Mouse (Mus musculus) midbrain, embryonic 13.5 days (tissue): ENCODE results near the gene Creb3l1. TPM values are rescaled to one million over a fixed set of nuclear protein-coding genes. Genes with fewer than 3 reads are reported as not detected.

Experiments
- ATAC-seq: fragments of 200-750 bp; cut with Nextera tagmentation; 2 replicates; pipeline ENCODE4 v1.8.0; 2017; ENCODE audit warnings: mild to moderate bottlenecking, moderate TSS enrichment, moderate library complexity
- H3K27ac ChIP-seq: fragments of 300-500 bp; sonication (generic); 2 replicates; pipeline ENCODE4 v1.5.1; 2015; ENCODE audit warnings: inconsistent platforms, mild to moderate bottlenecking, moderate library complexity
- H3K27me3 ChIP-seq: fragments of 300-500 bp; sonication (generic); 2 replicates; pipeline ENCODE4 v1.6.1; 2015; ENCODE audit warnings: mild to moderate bottlenecking, inconsistent platforms
- H3K36me3 ChIP-seq: fragments of 300-500 bp; sonication (generic); 2 replicates; pipeline ENCODE4 v1.6.1; 2015; ENCODE audit warnings: mild to moderate bottlenecking, inconsistent platforms
- H3K4me1 ChIP-seq: fragments of 300-500 bp; sonication (generic); replicated peaks from 2 replicates; pipeline ENCODE4 v1.6.1; 2015; ENCODE audit warnings: inconsistent platforms
- H3K4me2 ChIP-seq: fragments of 300-500 bp; sonication (generic); replicated peaks from 2 replicates; pipeline ENCODE4 v1.6.1; 2015; ENCODE audit warnings: moderate library complexity, mild to moderate bottlenecking, inconsistent platforms
- H3K4me3 ChIP-seq: fragments of 300-500 bp; sonication (generic); replicated peaks from 2 replicates; pipeline ENCODE4 v1.5.1; 2015; ENCODE audit warnings: mild to moderate bottlenecking, inconsistent platforms
- H3K9ac ChIP-seq: fragments of 300-500 bp; sonication (generic); replicated peaks from 2 replicates; pipeline ENCODE4 v1.6.1; 2015; ENCODE audit warnings: mild to moderate bottlenecking, inconsistent platforms
- H3K9me3 ChIP-seq: fragments of 300-500 bp; sonication (generic); 2 replicates; pipeline ENCODE4 v1.6.1; 2016; ENCODE audit warnings: mild to moderate bottlenecking, inconsistent platforms
- WGBS: fragments of 180-500 bp; shearing (Covaris S2); methylation state at CpG from one replicate; pipeline ENCODE4 v1.1.7; 2015; 5-methylcytosine and 5-hydroxymethylcytosine counted together
- polyA plus RNA-seq: library from polyadenylated mRNA; unstranded; fragments of >200 nt; fragmentation: Nextera tagmentation; extraction: Ambion mirVana; gene quantifications from 2 replicates; pipeline ENCODE4 v1.2.1, GENCODE M21; 2015

Gene Creb3l1
- polyA plus RNA-seq, 1 experiment from 2014 or later: 1.2 TPM

DNA sequence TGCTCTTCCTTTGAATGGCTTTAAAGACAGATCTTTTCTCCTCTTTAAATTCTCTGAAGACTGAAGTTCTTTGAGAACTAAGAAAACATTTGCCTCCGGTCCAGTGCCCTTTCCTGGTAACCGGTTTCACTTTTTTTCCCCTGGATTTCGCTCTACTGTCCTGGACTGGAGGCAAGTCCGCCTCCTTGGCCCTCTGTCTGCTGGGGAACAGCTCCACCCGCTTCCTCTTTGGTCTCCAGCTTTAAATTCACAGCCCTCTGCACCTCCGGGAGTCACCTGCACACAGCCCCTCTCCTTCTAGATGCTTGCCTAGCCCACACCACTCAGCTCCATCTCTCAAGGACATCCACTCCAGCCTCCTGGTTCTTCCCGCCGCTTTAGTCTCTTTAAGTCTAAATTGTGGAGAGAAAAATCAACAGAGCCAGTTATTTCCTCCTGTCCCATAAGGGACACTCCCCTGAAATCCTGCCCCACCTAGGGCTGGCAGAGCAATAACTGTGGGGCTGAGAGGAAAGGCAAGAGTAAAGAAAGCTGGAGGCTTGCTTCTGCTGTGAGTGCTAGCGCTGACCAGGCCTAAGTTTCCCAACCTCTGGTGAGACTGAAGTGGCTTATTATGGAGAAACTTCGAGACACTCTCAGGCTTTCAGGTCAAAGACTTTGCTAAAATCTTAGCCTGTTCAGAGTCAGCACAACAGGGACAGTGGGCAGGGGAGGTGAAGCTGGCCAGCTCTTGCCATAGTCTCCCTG lies 5.3 kb upstream of the Creb3l1 start:
- no peak for ATAC-seq

DNA sequence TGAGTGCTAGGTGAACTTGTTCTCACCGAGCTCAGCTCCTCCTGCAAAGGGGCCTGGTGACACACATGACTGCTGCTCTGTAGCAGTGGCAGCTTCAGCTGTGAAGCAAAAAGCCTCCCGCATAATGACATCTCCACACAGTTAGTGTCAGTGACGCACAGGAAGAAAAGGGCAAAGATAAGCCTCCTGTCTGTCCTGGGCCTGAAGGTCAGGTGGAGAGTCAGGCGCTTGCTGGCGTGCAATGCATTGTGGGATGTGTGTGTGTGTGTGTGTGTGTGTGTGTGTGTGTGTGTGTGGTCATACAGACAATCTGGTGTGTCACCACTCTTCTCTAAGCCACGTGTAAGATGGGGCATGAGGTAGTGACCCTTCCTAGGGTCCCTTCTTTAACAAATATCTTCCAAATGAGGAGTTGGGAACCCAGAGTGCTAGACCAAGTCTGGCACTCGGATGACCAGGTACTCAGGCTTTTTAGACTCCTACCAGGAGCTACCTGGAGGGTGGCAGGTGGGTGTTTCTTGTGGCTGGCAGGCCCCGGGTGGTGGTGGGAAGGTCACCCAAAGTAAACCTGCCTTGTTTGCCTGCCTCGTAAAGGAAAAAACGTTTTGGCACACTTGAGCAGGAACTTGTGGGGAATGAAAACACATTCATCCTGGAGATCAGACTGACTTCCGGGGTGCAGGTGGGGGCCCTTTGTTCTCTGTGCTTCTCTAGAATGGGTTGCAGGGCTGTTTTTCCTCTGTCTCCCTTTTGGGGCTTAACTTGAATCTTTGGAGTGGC lies 3.7 kb upstream of the Creb3l1 start:
- no peak for ATAC-seq
- no peaks in the 10 kb centered on the region for H3K36me3 ChIP-seq
- peaks cover 20% of the 10 kb centered on the region for H3K4me1 ChIP-seq
- H3K4me2 ChIP-seq: no peak overlapping the region
- no peak overlapping the region for H3K27ac ChIP-seq
- H3K27me3 ChIP-seq: peaks cover 20% of the 10 kb centered on the region
- H3K9ac ChIP-seq: no peak overlapping the region
- H3K9me3 ChIP-seq: no peaks in the 10 kb centered on the region
- no peak overlapping the region for H3K4me3 ChIP-seq
- 61% methylated on average over 11 of the region's 11 CpGs for WGBS

More for the DNA sequence above, 5.3 kb upstream of the Creb3l1 start:
- Histone ChIP-seq H3K27me3 (peaks cover 7% of the 10 kb centered on the region; the same call in 1 of the 2 replicates), H3K4me2 (no peak overlapping the region), H3K9me3 (no peaks in the 10 kb centered on the region), H3K4me1 (peaks cover 5% of the 10 kb centered on the region; the same call in 1 of the 2 replicates), H3K27ac (no peak overlapping the region), H3K9ac (no peak overlapping the region), H3K36me3 (no peaks in the 10 kb centered on the region), H3K4me3 (no peak overlapping the region)
- 70% methylated on average over 10 of the region's 10 CpGs for WGBS

DNA sequence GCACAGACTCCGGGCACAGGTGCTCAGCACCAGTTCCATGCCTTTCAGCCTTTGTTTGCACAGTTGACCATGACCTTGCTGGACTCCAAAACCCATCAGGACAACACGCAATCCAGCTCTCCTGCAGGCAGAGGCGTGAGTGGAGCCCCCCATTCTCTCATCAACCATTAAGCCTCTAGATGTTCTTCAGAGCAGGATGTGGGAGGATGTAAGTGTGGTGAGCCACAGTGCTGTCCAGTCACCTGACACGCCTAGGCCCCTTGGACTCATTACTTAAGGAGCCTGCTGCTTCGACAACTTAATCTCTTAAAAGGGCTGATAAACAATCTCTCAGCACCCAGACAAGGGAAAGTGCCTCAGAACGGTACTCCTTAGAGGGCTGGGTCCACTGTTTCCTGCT lies 1.7 kb upstream of the Creb3l1 start:
- no peak overlapping the region for H3K27ac ChIP-seq
- H3K36me3 ChIP-seq: no peaks in the 10 kb centered on the region
- H3K4me3 ChIP-seq: no peak overlapping the region
- ATAC-seq: no peak
- peaks cover 20% of the 10 kb centered on the region for H3K4me1 ChIP-seq
- no peak overlapping the region for H3K9ac ChIP-seq
- 77% methylated on average over 6 of the region's 6 CpGs for WGBS
- peaks cover 36% of the 10 kb centered on the region for H3K27me3 ChIP-seq
- H3K9me3 ChIP-seq: no peaks in the 10 kb centered on the region
- H3K4me2 ChIP-seq: no peak overlapping the region

- Histone ChIP-seq H3K36me3 (no peaks in the 10 kb centered on the region), H3K9me3 (no peaks in the 10 kb centered on the region)
Measured at GRCm38 (mm10) chr2:92025202-92025601, 900 bp upstream of the Creb3l1 start.

GRCm38 (mm10) chr2:92023362-92024273 lies 684 bp downstream of the Creb3l1 start:
- Histone ChIP-seq H3K4me3 (peak overlapping the region; percentile 62), H3K4me1 (peaks cover 15% of the 10 kb centered on the region), H3K9ac (peak overlapping the region; percentile 67), H3K27me3 (peaks cover 41% of the 10 kb centered on the region), H3K9me3 (no peaks in the 10 kb centered on the region), H3K36me3 (no peaks in the 10 kb centered on the region), H3K4me2 (peak overlapping the region; percentile 96), H3K27ac (no peak overlapping the region)
- WGBS: 6% methylated on average over 43 of the region's 56 CpGs
- ATAC-seq: peak; percentile 60

More at GRCm38 (mm10) chr2:92025202-92025601, 900 bp upstream of the Creb3l1 start:
- H3K9ac ChIP-seq: no peak overlapping the region
- H3K4me3 ChIP-seq: no peak overlapping the region
- H3K27me3 ChIP-seq: peaks cover 38% of the 10 kb centered on the region
- no peak overlapping the region for H3K4me2 ChIP-seq
- no peak overlapping the region for H3K27ac ChIP-seq
- no peak for ATAC-seq
- 90% methylated on average over 2 of the region's 2 CpGs for WGBS
- H3K4me1 ChIP-seq: peaks cover 15% of the 10 kb centered on the region

DNA sequence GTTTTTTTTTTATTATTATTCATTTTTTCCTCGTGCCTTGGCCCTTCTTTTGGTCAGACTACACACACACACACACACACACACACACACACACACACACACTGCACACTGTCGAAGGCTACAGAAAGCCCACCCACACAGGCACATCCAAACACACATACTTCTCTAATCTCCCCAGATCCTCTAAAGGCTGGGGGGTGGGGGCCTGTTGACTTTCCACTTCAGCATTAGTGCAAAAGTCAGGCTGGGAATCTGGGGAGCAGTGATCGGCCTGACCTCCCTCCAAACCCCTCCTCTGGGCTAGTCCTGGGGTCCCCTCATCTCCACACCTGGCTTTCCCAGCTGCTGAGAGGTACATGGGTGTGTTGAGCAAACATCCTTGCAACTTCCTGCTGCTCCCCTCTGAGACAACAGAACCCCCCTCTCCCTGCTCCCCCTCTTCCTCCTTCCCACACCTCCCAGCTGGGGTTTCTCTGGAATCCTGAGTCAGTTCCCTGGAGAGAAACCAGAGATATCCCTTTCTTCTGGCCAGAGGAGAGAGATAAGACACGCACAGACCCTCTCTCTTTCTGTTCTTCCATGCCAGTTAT lies 3.5 kb downstream of the Creb3l1 start:
- H3K4me2 ChIP-seq: no peak overlapping the region
- no peak overlapping the region for H3K9ac ChIP-seq
- H3K36me3 ChIP-seq: no peaks in the 10 kb centered on the region
- ATAC-seq: no peak
- H3K27ac ChIP-seq: no peak overlapping the region
- 58% methylated on average over 4 of the region's 4 CpGs for WGBS
- no peak overlapping the region for H3K4me3 ChIP-seq
- peaks cover 20% of the 10 kb centered on the region for H3K4me1 ChIP-seq
- H3K9me3 ChIP-seq: no peaks in the 10 kb centered on the region
- H3K27me3 ChIP-seq: peaks cover 38% of the 10 kb centered on the region

DNA sequence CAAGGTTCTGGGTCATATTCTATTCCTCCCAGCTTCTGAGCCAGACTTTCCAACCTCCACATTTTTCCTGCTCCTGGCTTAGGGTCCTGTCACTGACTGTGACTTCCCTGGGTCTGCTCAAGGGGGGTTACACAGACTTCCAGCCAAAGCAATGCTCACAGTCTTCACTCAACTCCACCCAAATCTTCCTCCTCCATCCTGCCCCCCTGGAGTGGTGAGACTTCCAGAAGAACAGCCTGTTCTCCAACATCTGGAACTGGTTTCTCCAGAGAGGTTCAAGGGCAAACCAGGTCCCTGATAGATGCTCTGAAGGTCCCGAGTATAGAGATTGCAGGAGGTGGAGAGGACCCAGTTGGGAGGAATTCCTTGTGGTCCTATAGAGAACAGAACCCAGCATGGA lies 6.9 kb downstream of the Creb3l1 start:
- H3K4me2 ChIP-seq: no peak overlapping the region
- H3K27me3 ChIP-seq: peaks cover 21% of the 10 kb centered on the region
- no peak for ATAC-seq
- H3K4me1 ChIP-seq: peaks cover 5% of the 10 kb centered on the region; the same call in 1 of the 2 replicates
- H3K27ac ChIP-seq: no peak overlapping the region
- no peaks in the 10 kb centered on the region for H3K36me3 ChIP-seq
- H3K4me3 ChIP-seq: no peak overlapping the region
- no peaks in the 10 kb centered on the region for H3K9me3 ChIP-seq
- 97% methylated on average over 1 of the region's 1 CpGs for WGBS
- H3K9ac ChIP-seq: no peak overlapping the region

- no peak for ATAC-seq
- Histone ChIP-seq H3K36me3 (no peaks in the 10 kb centered on the region), H3K4me3 (no peak overlapping the region), H3K9me3 (no peaks in the 10 kb centered on the region), H3K27ac (no peak overlapping the region), H3K4me1 (peaks cover 5% of the 10 kb centered on the region; the same call in 1 of the 2 replicates), H3K9ac (no peak overlapping the region), H3K27me3 (peaks cover 19% of the 10 kb centered on the region), H3K4me2 (no peak overlapping the region)
- whole genome bisulfite sequencing: 42% methylated on average over 3 of the region's 3 CpGs
Measured at GRCm38 (mm10) chr2:92016981-92017380, 7.3 kb downstream of the Creb3l1 start.

DNA sequence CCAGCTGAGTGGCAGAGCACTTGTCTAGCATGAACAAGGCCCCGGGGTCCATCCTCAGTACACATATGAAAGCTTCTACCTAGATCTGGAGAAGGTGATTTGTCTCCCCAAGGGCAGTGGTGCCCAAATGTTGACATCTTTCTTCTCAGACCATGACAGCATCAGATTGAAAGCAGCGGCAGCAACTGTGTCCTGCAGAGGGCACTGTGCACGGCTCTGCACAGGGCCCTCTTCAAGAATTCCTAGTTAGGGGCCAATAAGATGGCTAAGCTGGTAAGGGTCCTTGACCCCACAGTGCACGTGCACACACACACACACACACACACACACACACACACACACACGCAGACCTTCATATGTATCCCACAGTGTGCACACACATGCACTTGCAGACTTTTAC lies 9.4 kb downstream of the Creb3l1 start:
- Histone ChIP-seq H3K4me3 (no peak overlapping the region), H3K9me3 (no peaks in the 10 kb centered on the region), H3K4me2 (no peak overlapping the region), H3K27ac (no peak overlapping the region), H3K36me3 (no peaks in the 10 kb centered on the region), H3K4me1 (peaks cover 5% of the 10 kb centered on the region; the same call in 1 of the 2 replicates), H3K27me3 (peaks cover 15% of the 10 kb centered on the region; the same call in 1 of the 2 replicates), H3K9ac (no peak overlapping the region)
- 79% methylated on average over 5 of the region's 5 CpGs for WGBS
- ATAC-seq: no peak

DNA sequence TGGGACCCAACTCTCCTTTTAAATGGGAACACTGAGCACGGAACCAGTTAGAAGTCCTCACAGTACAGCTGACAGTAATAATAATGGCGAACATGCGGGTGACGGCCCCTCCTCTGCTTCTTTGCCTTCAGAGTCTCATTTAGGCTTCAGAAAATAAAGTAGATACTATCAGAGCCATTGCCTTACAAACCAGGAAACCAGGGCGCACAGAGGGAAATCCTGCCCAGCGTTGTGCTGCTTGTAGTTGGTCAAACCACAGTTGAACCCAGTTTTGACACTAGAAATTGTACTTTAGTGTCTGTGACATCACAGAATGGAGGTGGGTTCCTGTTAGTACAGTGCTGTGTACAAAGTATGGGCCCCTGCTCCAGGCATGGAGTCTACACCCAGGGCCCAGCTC lies 10.1 kb downstream of the Creb3l1 start:
- H3K4me3 ChIP-seq: no peak overlapping the region
- H3K27me3 ChIP-seq: peaks cover 15% of the 10 kb centered on the region; the same call in 1 of the 2 replicates
- peaks cover 5% of the 10 kb centered on the region; the same call in 1 of the 2 replicates for H3K4me1 ChIP-seq
- no peak overlapping the region for H3K27ac ChIP-seq
- H3K9ac ChIP-seq: no peak overlapping the region
- H3K36me3 ChIP-seq: no peaks in the 10 kb centered on the region
- no peak for ATAC-seq
- H3K4me2 ChIP-seq: no peak overlapping the region
- WGBS: 91% methylated on average over 6 of the region's 6 CpGs
- H3K9me3 ChIP-seq: no peaks in the 10 kb centered on the region

DNA sequence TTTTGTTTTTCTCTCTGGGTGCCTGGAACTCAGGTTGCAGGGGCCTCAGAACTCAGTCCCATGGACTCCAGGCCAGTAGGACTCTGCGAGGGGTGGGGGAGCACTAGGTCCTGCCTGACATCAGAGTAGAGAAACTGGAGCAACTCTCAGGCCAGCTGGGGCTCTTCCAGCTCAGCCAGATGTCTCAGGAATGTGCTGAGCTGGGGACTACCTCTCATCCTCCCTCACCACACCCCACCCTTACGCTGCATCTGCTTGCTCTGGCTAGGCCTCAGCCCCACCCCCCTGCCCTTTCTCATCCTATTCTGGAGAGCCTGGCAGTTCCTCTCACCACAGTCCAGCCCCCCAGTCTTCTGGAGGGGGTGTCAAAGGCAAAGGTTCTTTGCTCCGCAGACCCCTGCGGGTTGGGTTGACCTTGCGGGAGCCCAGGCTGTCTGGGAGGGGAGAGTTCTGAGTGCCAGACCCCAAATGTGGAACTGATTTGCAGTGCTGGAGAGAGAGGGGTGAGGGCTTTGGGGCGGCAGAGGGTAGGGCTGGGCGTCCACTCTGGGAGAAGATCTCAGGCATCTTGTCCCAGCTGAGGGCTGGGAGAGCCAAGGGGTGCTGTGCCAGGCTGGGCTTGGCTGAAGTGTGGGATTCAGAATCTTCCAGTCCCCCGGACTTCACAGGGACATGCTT lies 11.4 kb downstream of the Creb3l1 start:
- ATAC-seq: no peak
- WGBS: 54% methylated on average over 8 of the region's 8 CpGs
- H3K4me1 ChIP-seq: peaks cover 12% of the 10 kb centered on the region

More for the DNA sequence above, 11.4 kb downstream of the Creb3l1 start:
- no peaks in the 10 kb centered on the region for H3K9me3 ChIP-seq
- H3K36me3 ChIP-seq: no peaks in the 10 kb centered on the region
- no peak overlapping the region for H3K4me3 ChIP-seq
- peaks cover 15% of the 10 kb centered on the region; the same call in 1 of the 2 replicates for H3K27me3 ChIP-seq
- H3K9ac ChIP-seq: no peak overlapping the region
- H3K4me2 ChIP-seq: no peak overlapping the region
- no peak overlapping the region for H3K27ac ChIP-seq
